Mouse (Mus musculus) adipocyte (in vitro differentiated cells): ENCODE results near the gene Mrgpra1.
"Not testable (repeated sequence)": the region's sequence is repeated elsewhere in the genome, so short reads cannot be mapped to it uniquely, and the experiment has no call there.

Experiments used
- DNase-seq: peaks from one replicate; pipeline ENCODE4 v3.0.0-alpha.2; 2016; ENCODE audit warnings: low spot score

Gene Mrgpra1

DNA sequence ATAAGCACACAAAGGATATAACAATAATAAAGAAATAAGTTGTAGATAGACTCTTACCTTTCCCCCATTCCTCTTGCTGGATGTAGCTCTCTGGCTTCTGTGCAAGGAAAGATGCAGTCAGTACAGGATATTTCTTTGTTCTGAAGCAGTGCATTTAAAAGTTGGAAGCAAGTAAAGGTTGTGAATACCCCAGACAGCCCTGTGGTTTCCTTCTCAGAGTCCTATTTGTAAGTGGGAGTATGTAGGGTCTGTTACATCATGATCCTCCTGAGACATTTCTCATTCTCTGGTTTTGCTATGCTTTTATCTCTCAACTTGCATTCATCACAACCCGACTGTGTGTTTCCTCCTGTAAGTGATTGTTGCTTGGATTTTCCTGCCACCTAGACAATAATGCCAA is at the start of gene Mrgpra1:
Gene Mrgpra1, minus strand, starts transcription at position 101 of the 400 bp plus-strand sequence.
- no peak for DNase-seq

- DNase-seq: no peak
Measured at GRCm38 (mm10) chr7:47401125-47401524, 47.1 kb upstream of the Mrgpra1 start.

DNA sequence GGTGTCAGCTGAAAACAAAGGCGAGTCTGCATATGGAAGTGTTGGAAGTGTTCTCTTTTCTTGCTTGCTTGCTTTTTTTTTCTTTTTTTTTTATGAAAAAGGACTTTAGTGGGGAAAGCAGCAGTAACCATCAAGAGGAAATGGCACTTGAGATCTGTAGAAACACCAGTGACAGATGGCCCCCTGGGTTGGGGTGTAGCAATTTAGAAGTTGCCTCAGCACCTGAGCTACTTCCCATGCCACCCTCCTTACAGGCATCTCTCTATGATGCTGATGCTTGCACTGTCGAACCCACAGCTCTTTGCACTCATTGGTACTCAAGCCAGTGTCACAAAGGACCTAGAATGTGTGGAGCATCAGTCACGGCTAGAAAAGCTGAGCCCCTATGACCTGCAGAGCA is 5.6 kb downstream of the Mrgpra1 start:
- DNase-seq: no peak

- no peak for DNase-seq
Measured at GRCm38 (mm10) chr7:47345905-47346478, 8.0 kb downstream of the Mrgpra1 start.

GRCm38 (mm10) chr7:47341887-47342286 is 12.2 kb downstream of the Mrgpra1 start:
- not testable (repeated sequence) for DNase-seq

GRCm38 (mm10) chr7:47341389-47341788 is 12.7 kb downstream of the Mrgpra1 start:
- not testable (repeated sequence) for DNase-seq

- DNase-seq: no peak
Measured at GRCm38 (mm10) chr7:47318299-47318698, 35.7 kb downstream of the Mrgpra1 start.

- no peak for DNase-seq
Measured at GRCm38 (mm10) chr7:47312289-47312688, 41.8 kb downstream of the Mrgpra1 start.

DNA sequence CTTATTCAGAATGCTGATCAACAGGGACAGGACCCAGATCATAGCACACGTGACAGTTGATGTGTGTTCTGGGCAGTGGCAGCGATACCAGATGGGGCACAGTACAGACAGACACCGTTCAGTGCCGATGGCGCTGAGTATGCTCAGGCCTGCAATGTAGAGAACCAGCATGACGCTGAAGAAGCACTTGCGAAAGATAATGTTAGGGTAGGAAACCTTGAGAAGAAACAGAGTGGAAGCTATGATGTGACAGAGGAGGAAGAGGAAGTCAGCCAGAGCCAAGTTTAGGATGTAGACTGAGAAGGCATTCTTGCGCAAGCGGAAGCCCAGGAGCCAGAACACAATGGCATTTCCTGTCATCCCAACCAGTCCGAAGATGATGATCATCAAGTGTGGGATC is 44.2 kb downstream of the Mrgpra1 start:
- no peak for DNase-seq

GRCm38 (mm10) chr7:47304661-47305060 is 49.4 kb downstream of the Mrgpra1 start:
- not testable (repeated sequence) for DNase-seq

DNA sequence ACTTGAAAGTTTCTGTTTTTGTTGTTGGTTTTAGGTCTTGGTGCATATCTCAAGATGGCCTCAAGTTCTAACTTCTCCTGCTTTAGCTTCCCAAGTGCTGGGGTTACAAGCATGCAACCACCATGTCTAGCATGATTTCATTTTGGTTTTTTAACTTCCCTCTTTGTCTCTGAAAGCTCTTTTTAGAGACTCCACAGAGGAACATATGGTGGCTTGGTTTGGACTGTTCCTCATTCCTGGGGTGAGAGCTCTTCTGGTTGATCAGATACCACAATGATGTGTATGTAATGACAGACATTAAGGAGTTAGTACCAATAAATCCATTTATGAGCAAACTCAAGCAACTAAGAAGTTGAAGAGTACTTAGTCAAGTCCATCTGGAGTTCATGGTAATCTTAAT is 54.4 kb downstream of the Mrgpra1 start:
- DNase-seq: not testable (repeated sequence)
